Mouse (Mus musculus): ENCODE data around the gene D10Jhu81e. TPM values are rescaled to one million over a fixed set of nuclear protein-coding genes. Genes with fewer than 3 reads are reported as not detected.
"Not testable (repeated sequence)": the region's sequence is repeated elsewhere in the genome, so short reads cannot be mapped to it uniquely, and the experiment has no call there.

The D10Jhu81e gene
- 17.3 and 22.0 TPM in 2 replicates for polyA plus RNA-seq (2014; fragmentation: Nextera tagmentation; extraction: Ambion mirVana)

GRCm38 (mm10) chr10:78169281-78170042 lies at the start of gene D10Jhu81e:
Gene D10Jhu81e, minus strand, starts transcription at chr10:78169782.
- Histone ChIP-seq H3K9ac (peak within 1 kb of the TSS; percentile 81), H3K4me2 (replicated peaks) (peak within 1 kb of the TSS; percentile 82), H3K4me3 (replicated peaks; ENCODE audit: low read length) (peak within 1 kb of the TSS; percentile 75), H3K4me1 (replicated peaks; ENCODE audit: control insufficient read depth, insufficient read depth, low read length) (peaks cover 11% of the 10 kb centered on the region), H3K27me3 (ENCODE audit: control insufficient read depth, insufficient read depth, low read length) (no peaks in the 10 kb centered on the region), H3K9me3 (ENCODE audit: control insufficient read depth, low read length) (no peaks in the 10 kb centered on the region), H3K36me3 (replicated peaks; ENCODE audit: control insufficient read depth, insufficient read depth) (peaks cover 68% of the 10 kb centered on the region), H3K27ac (peak within 1 kb of the TSS; percentile 75)
- DNase-seq (ENCODE audit: low spot score) (peak; percentile 98), ATAC-seq (ENCODE audit: low FRiP score) (peak; percentile 96)
- WGBS: 2% methylated on average over 50 of the region's 50 CpGs

GRCm38 (mm10) chr10:78218576-78218975 lies 49.0 kb upstream of the D10Jhu81e start:
- Histone ChIP-seq H3K27me3 (ENCODE audit: control insufficient read depth, insufficient read depth, low read length) (no peaks in the 10 kb centered on the region), H3K4me2 (replicated peaks) (no peak overlapping the region), H3K9me3 (ENCODE audit: control insufficient read depth, low read length) (no peaks in the 10 kb centered on the region), H3K36me3 (replicated peaks; ENCODE audit: control insufficient read depth, insufficient read depth) (peaks cover 87% of the 10 kb centered on the region), H3K27ac (no peak overlapping the region), H3K4me3 (replicated peaks; ENCODE audit: low read length) (no peak overlapping the region), H3K9ac (no peak overlapping the region), H3K4me1 (replicated peaks; ENCODE audit: control insufficient read depth, insufficient read depth, low read length) (no peaks in the 10 kb centered on the region)
- ATAC-seq (ENCODE audit: low FRiP score) (no peak), DNase-seq (ENCODE audit: low spot score) (no peak)
- 92% methylated on average over 6 of the region's 6 CpGs for WGBS

DNA sequence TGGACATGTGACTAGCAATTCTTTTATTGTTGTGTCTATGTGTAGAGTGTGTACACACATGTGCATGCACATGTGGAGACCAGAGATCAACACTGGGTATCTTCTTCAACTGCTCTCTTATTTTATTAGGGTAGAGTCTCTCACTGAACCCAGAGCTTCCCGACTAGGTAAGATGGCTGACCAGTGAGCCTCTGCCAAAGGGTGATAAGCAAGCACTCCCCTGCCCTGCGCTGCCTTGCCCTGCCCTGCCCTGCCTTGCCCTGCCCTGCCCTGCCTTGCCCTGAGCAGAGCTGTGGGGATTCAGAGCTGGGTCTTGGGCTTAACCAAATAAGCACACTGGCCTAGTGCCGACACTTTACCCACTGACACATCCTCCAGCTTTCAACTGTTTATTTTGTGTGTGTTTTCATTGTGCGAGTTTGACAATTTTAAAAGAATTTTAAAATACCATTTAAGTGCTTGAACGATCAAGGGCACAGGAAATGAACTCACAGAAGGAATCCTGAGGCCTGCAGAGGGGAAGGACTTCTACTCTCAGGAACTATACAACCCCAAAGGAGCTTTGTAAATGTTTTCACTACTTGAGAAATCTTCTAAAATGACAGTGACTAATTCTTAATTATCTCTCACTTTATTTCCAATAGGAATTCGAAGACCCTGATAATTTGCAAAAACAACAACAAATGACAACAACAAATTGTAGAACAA lies 46.9 kb upstream of the D10Jhu81e start:
- DNase-seq (ENCODE audit: low spot score): no peak
- no peaks in the 10 kb centered on the region for H3K27me3 ChIP-seq (ENCODE audit: control insufficient read depth, insufficient read depth, low read length)
- no peaks in the 10 kb centered on the region for H3K9me3 ChIP-seq (ENCODE audit: control insufficient read depth, low read length)
- H3K4me3 ChIP-seq (replicated peaks; ENCODE audit: low read length): no peak overlapping the region
- 84% methylated on average over 6 of the region's 6 CpGs for WGBS
- no peak overlapping the region for H3K4me2 ChIP-seq (replicated peaks)
- H3K36me3 ChIP-seq (replicated peaks; ENCODE audit: control insufficient read depth, insufficient read depth): peaks cover 90% of the 10 kb centered on the region
- no peak for ATAC-seq (ENCODE audit: low FRiP score)
- no peak overlapping the region for H3K27ac ChIP-seq
- H3K4me1 ChIP-seq (replicated peaks; ENCODE audit: control insufficient read depth, insufficient read depth, low read length): no peaks in the 10 kb centered on the region
- H3K9ac ChIP-seq: no peak overlapping the region

- WGBS: 98% methylated on average over 9 of the region's 9 CpGs
- peaks cover 96% of the 10 kb centered on the region for H3K36me3 ChIP-seq (replicated peaks; ENCODE audit: control insufficient read depth, insufficient read depth)
- no peak overlapping the region for H3K4me2 ChIP-seq (replicated peaks)
- DNase-seq (ENCODE audit: low spot score) (no peak), ATAC-seq (ENCODE audit: low FRiP score) (no peak)
- H3K27ac ChIP-seq: no peak overlapping the region
- no peaks in the 10 kb centered on the region for H3K27me3 ChIP-seq (ENCODE audit: control insufficient read depth, insufficient read depth, low read length)
- H3K4me1 ChIP-seq (replicated peaks; ENCODE audit: control insufficient read depth, insufficient read depth, low read length): no peaks in the 10 kb centered on the region
- H3K9me3 ChIP-seq (ENCODE audit: control insufficient read depth, low read length): no peaks in the 10 kb centered on the region
- no peak overlapping the region for H3K9ac ChIP-seq
- H3K4me3 ChIP-seq (replicated peaks; ENCODE audit: low read length): no peak overlapping the region
Observed at GRCm38 (mm10) chr10:78214371-78214770, 44.8 kb upstream of the D10Jhu81e start.

- ATAC-seq (ENCODE audit: low FRiP score): no peak
- no peaks in the 10 kb centered on the region for H3K4me1 ChIP-seq (replicated peaks; ENCODE audit: control insufficient read depth, insufficient read depth, low read length)
- no peak overlapping the region for H3K4me3 ChIP-seq (replicated peaks; ENCODE audit: low read length)
- no peak overlapping the region for H3K9ac ChIP-seq
- no peaks in the 10 kb centered on the region for H3K9me3 ChIP-seq (ENCODE audit: control insufficient read depth, low read length)
- 70% methylated on average over 6 of the region's 6 CpGs for WGBS
- no peaks in the 10 kb centered on the region for H3K27me3 ChIP-seq (ENCODE audit: control insufficient read depth, insufficient read depth, low read length)
- peaks cover 97% of the 10 kb centered on the region for H3K36me3 ChIP-seq (replicated peaks; ENCODE audit: control insufficient read depth, insufficient read depth)
- no peak overlapping the region for H3K4me2 ChIP-seq (replicated peaks)
- no peak overlapping the region for H3K27ac ChIP-seq
- no peak for DNase-seq (ENCODE audit: low spot score)
Observed at GRCm38 (mm10) chr10:78211311-78211710, 41.7 kb upstream of the D10Jhu81e start.

DNA sequence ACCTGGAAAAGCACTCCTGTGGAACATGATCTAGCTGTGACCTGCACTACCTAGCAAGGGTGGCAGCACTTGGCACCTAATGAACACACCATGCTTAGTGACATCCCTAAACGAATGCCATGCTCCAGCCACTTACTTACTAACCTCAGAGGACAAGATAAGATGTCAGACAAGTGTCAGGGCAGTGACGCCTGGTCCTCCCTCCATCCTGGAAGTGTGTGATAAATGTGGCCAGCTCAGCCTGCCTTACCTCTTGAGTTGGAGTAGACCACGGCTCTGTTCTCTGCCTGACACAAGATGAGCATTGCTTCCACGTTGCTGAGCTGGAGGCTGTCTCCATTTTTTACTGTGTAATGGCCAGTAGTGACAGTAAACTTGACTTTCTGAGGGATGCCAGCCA lies 31.6 kb upstream of the D10Jhu81e start:
- no peaks in the 10 kb centered on the region for H3K9me3 ChIP-seq (ENCODE audit: control insufficient read depth, low read length)
- no peak overlapping the region for H3K4me2 ChIP-seq (replicated peaks)
- H3K9ac ChIP-seq: no peak overlapping the region
- DNase-seq (ENCODE audit: low spot score) (no peak), ATAC-seq (ENCODE audit: low FRiP score) (no peak)
- H3K36me3 ChIP-seq (replicated peaks; ENCODE audit: control insufficient read depth, insufficient read depth): peaks cover 98% of the 10 kb centered on the region
- no peak overlapping the region for H3K27ac ChIP-seq
- H3K27me3 ChIP-seq (ENCODE audit: control insufficient read depth, insufficient read depth, low read length): no peaks in the 10 kb centered on the region
- WGBS: 93% methylated on average over 4 of the region's 4 CpGs
- no peak overlapping the region for H3K4me3 ChIP-seq (replicated peaks; ENCODE audit: low read length)
- H3K4me1 ChIP-seq (replicated peaks; ENCODE audit: control insufficient read depth, insufficient read depth, low read length): no peaks in the 10 kb centered on the region

DNA sequence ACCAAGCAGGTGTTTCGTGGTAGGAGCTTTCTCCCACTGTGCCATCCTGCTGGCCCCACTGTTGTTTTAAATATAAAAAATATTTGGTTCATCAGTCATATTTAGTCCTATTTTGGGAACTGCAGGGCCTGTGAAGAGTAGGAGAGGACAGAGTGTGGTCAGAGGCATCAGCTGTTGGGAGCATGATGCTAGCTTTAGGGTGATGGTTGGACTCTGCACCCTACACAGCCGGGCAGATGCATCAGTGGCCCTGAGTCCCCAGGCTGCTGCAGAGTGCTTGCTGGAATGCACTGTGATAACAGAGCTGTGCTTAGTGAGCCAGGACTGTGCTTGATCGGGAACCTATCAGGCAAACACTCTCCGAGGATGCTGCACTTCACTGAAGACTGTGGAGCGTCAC lies 23.4 kb upstream of the D10Jhu81e start:
- no peak overlapping the region for H3K9ac ChIP-seq
- no peak overlapping the region for H3K27ac ChIP-seq
- 99% methylated on average over 5 of the region's 5 CpGs for WGBS
- no peak for DNase-seq (ENCODE audit: low spot score)
- H3K4me2 ChIP-seq (replicated peaks): no peak overlapping the region
- H3K4me1 ChIP-seq (replicated peaks; ENCODE audit: control insufficient read depth, insufficient read depth, low read length): no peaks in the 10 kb centered on the region
- H3K27me3 ChIP-seq (ENCODE audit: control insufficient read depth, insufficient read depth, low read length): no peaks in the 10 kb centered on the region
- ATAC-seq (ENCODE audit: low FRiP score): no peak
- H3K36me3 ChIP-seq (replicated peaks; ENCODE audit: control insufficient read depth, insufficient read depth): peaks cover 100% of the 10 kb centered on the region
- H3K4me3 ChIP-seq (replicated peaks; ENCODE audit: low read length): no peak overlapping the region
- H3K9me3 ChIP-seq (ENCODE audit: control insufficient read depth, low read length): no peaks in the 10 kb centered on the region

DNA sequence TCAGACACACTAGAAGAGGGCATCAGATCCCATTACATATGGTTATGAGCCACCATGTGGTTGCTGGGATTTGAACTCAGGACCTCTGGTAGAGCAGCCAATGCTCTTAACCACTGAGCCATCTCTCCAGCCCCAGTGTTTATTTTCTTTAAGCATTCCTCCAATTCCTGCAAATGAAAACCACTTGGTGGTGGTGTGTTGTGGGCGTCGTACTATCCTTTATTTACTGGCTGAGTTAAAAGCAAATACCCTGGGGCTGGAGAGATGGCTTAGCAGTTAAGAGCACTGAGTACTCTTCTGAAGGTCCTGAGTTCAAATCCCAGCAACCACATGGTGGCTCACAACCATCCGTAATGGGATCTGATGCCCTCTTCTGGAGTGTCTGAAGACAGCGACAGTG lies 16.5 kb upstream of the D10Jhu81e start:
- H3K4me3 ChIP-seq (replicated peaks; ENCODE audit: low read length); DNase-seq (ENCODE audit: low spot score); H3K9me3 ChIP-seq (ENCODE audit: control insufficient read depth, low read length); H3K27me3 ChIP-seq (ENCODE audit: control insufficient read depth, insufficient read depth, low read length); H3K27ac ChIP-seq; ATAC-seq (ENCODE audit: low FRiP score); H3K9ac ChIP-seq; H3K4me2 ChIP-seq (replicated peaks): not testable (repeated sequence)
- 85% methylated on average over 4 of the region's 4 CpGs for WGBS
- H3K36me3 ChIP-seq (replicated peaks; ENCODE audit: control insufficient read depth, insufficient read depth): peaks cover 59% of the 10 kb centered on the region
- H3K4me1 ChIP-seq (replicated peaks; ENCODE audit: control insufficient read depth, insufficient read depth, low read length): peaks cover 11% of the 10 kb centered on the region

DNA sequence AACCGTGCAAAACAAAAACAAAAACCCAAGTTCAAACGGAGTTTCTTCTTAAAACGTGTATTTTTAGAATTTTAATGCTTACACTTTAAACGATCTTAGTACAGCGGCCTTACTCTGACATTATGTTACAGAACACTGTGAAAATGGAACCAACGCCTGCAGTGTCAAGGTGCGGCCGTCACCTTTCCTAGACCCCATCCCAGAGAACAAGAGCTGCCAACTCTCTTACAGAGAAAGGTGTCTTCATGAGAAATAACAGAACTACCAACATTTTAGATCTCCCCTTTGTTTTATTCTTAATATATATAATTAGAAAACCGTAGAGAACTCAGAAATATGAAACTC lies 15.8 kb upstream of the D10Jhu81e start:
- H3K4me3 ChIP-seq (replicated peaks; ENCODE audit: low read length): peak overlapping the region; percentile 75
- ATAC-seq (ENCODE audit: low FRiP score): 0 out of 2 replicates have a peak, but pooled peaks have one; percentile 21
- DNase-seq (ENCODE audit: low spot score): no peak
- H3K9ac ChIP-seq: peak overlapping the region; percentile 46; the same call in 1 of the 2 replicates
- H3K9me3 ChIP-seq (ENCODE audit: control insufficient read depth, low read length): no peaks in the 10 kb centered on the region
- H3K4me2 ChIP-seq (replicated peaks): peak overlapping the region; percentile 93
- peaks cover 59% of the 10 kb centered on the region for H3K36me3 ChIP-seq (replicated peaks; ENCODE audit: control insufficient read depth, insufficient read depth)
- peak overlapping the region; percentile 67 for H3K27ac ChIP-seq
- 28% methylated on average over 9 of the region's 9 CpGs for WGBS
- no peaks in the 10 kb centered on the region for H3K27me3 ChIP-seq (ENCODE audit: control insufficient read depth, insufficient read depth, low read length)
- peaks cover 11% of the 10 kb centered on the region for H3K4me1 ChIP-seq (replicated peaks; ENCODE audit: control insufficient read depth, insufficient read depth, low read length)
